ENCODE assay signal across 17 mouse cellular contexts in the genomic region with DNA sequence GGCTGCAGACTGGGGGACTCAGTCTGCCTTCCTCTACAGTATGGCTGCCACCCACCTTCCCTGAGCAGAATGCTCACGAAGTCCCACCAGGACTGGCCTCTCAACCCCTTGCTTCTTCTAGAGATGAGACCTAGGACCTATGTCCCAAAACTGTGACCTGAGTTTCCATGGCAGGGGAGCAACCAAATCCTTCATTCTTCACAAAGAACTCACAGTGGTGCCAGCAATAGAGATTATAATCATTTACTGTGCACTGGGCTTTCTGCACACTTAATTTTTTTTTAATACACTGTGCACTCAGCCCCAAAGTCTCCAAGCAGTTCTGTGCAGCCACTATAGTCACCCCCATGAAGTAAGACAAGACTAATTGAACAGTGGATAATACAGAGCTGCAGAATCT.
DNase-seq lines count a peak whose midpoint lies in the region; ATAC-seq and TF ChIP-seq lines count a peak whose summit lies in the region.
"Had no signal": no experiment of that assay in that cellular context is flagged by ENCODE, and none has a peak within 500 bp of the region (broad histone marks: within the 10 kb centered on the region; RNA-seq: fewer than 3 reads in every experiment).

No protein-coding gene starts in this region.

- peaks cover 6% of the 10 kb centered on the region; the same call in 1 of the 2 replicates for H3K4me1 ChIP-seq in hindbrain, embryonic 11.5 days (replicated peaks; ENCODE audit: control insufficient read depth, insufficient read depth, low read length)
- peaks cover 16% of the 10 kb centered on the region for H3K4me1 ChIP-seq in hindbrain, postnatal 0 days (ENCODE audit: insufficient read depth, low read length)
- H3K4me1 ChIP-seq in forebrain, embryonic 13.5 days, result peaks cover 38% of the 10 kb centered on the region
- peaks cover 45 to 54% of the 10 kb centered on the region in 2 experiments for H3K4me1 ChIP-seq in liver, embryonic 14.5 days (replicated peaks; ENCODE audit: control insufficient read depth in 2 of 2, insufficient read depth in 2 of 2, low read length in 1 of 2)
- H3K4me1 ChIP-seq in midbrain, embryonic 15.5 days, result peaks cover 39% of the 10 kb centered on the region
- H3K4me1 ChIP-seq in kidney, embryonic 14.5 days (ENCODE audit: control insufficient read depth, insufficient read depth, low read length), result no peaks in the 10 kb centered on the region
- H3K4me1 ChIP-seq: embryonic facial prominence, embryonic 12.5 days; intestine, embryonic 15.5 days; limb, embryonic 13.5 days; stomach, embryonic 15.5 days had no signal

- no peak for TF ChIP-seq EP300 in liver, embryonic 14.5 days (IDR thresholded peaks at IDR 0.05; ENCODE audit: low read depth)

- no peak overlapping the region for H3K4me3 ChIP-seq in hindbrain, embryonic 11.5 days (ENCODE audit: low read depth, low read length)
- no peak overlapping the region for H3K4me3 ChIP-seq in hindbrain, postnatal 0 days (ENCODE audit: low read length)
- no peak overlapping the region for H3K4me3 ChIP-seq in forebrain, embryonic 13.5 days
- no peak overlapping the region for H3K4me3 ChIP-seq in liver, embryonic 14.5 days (ENCODE audit: insufficient read depth in 1 of 2, low read depth in 2 of 2, low read length in 2 of 2)
- no peak overlapping the region for H3K4me3 ChIP-seq in midbrain, embryonic 15.5 days
- H3K4me3 ChIP-seq in kidney, embryonic 14.5 days (ENCODE audit: low read length), result no peak overlapping the region
- H3K4me3 ChIP-seq: embryonic facial prominence, embryonic 12.5 days; intestine, embryonic 15.5 days; limb, embryonic 13.5 days; stomach, embryonic 15.5 days had no signal

- H3K27ac ChIP-seq in hindbrain, embryonic 11.5 days (ENCODE audit: low read depth, low read length), result peak overlapping the region; percentile 48
- H3K27ac ChIP-seq in hindbrain, postnatal 0 days, result no peak overlapping the region
- H3K27ac ChIP-seq in forebrain, embryonic 13.5 days, result peak overlapping the region; percentile 49
- peak overlapping the region; percentile 78 for H3K27ac ChIP-seq in liver, embryonic 14.5 days
- peak overlapping the region; percentile 42; the same call in 1 of the 2 replicates for H3K27ac ChIP-seq in midbrain, embryonic 15.5 days
- no peak overlapping the region for H3K27ac ChIP-seq in kidney, embryonic 14.5 days (ENCODE audit: low read depth, low read length)
- H3K27ac ChIP-seq: embryonic facial prominence, embryonic 12.5 days; intestine, embryonic 15.5 days; limb, embryonic 13.5 days; stomach, embryonic 15.5 days had no signal

- no peak overlapping the region for H3K9ac ChIP-seq in hindbrain, embryonic 11.5 days (ENCODE audit: low read depth, low read length)
- H3K9ac ChIP-seq in hindbrain, postnatal 0 days (replicated peaks; ENCODE audit: low read length), result no peak overlapping the region
- H3K9ac ChIP-seq in forebrain, embryonic 13.5 days, result no peak overlapping the region
- peak overlapping the region; percentile 47 for H3K9ac ChIP-seq in liver, embryonic 14.5 days (replicated peaks)
- no peak overlapping the region for H3K9ac ChIP-seq in midbrain, embryonic 15.5 days
- no peak overlapping the region for H3K9ac ChIP-seq in kidney, embryonic 14.5 days (ENCODE audit: low read depth, low read length)
- H3K9ac ChIP-seq: embryonic facial prominence, embryonic 12.5 days; intestine, embryonic 15.5 days; limb, embryonic 13.5 days; stomach, embryonic 15.5 days had no signal

- H3K9me3 ChIP-seq in hindbrain, embryonic 11.5 days (ENCODE audit: control insufficient read depth, low read length), result no peaks in the 10 kb centered on the region
- H3K9me3 ChIP-seq in hindbrain, postnatal 0 days (ENCODE audit: low read length), result no peaks in the 10 kb centered on the region
- no peaks in the 10 kb centered on the region for H3K9me3 ChIP-seq in forebrain, embryonic 13.5 days (replicated peaks)
- H3K9me3 ChIP-seq in liver, embryonic 14.5 days (ENCODE audit: control insufficient read depth, low read length), result no peaks in the 10 kb centered on the region
- H3K9me3 ChIP-seq in midbrain, embryonic 15.5 days, result no peaks in the 10 kb centered on the region
- no peaks in the 10 kb centered on the region for H3K9me3 ChIP-seq in kidney, embryonic 14.5 days (ENCODE audit: control insufficient read depth, low read length)
- H3K9me3 ChIP-seq: embryonic facial prominence, embryonic 12.5 days; intestine, embryonic 15.5 days; limb, embryonic 13.5 days; stomach, embryonic 15.5 days had no signal

- no peaks in the 10 kb centered on the region for H3K27me3 ChIP-seq in hindbrain, embryonic 11.5 days (ENCODE audit: control insufficient read depth, insufficient read depth, low read length)
- H3K27me3 ChIP-seq in hindbrain, postnatal 0 days (ENCODE audit: insufficient read depth, low read length), result no peaks in the 10 kb centered on the region
- peaks cover 24% of the 10 kb centered on the region for H3K27me3 ChIP-seq in forebrain, embryonic 13.5 days
- H3K27me3 ChIP-seq in liver, embryonic 14.5 days (ENCODE audit: control insufficient read depth, insufficient read depth, low read length), result no peaks in the 10 kb centered on the region
- H3K27me3 ChIP-seq in midbrain, embryonic 15.5 days (replicated peaks), result no peaks in the 10 kb centered on the region
- H3K27me3 ChIP-seq in kidney, embryonic 14.5 days (ENCODE audit: control insufficient read depth, insufficient read depth, low read length), result no peaks in the 10 kb centered on the region
- H3K27me3 ChIP-seq: intestine, embryonic 15.5 days; limb, embryonic 13.5 days; Patski; stomach, embryonic 15.5 days had no signal

- no peak for TF ChIP-seq CTCF in hindbrain, postnatal 0 days (IDR thresholded peaks at IDR 0.05; ENCODE audit: low read depth)
- TF ChIP-seq CTCF in liver, embryonic 14.5 days (IDR thresholded peaks at IDR 0.05; ENCODE audit: low read depth), result no peak

- no peak for DNase-seq in hindbrain, embryonic 11.5 days (ENCODE audit: low spot score)
- no peak for DNase-seq in hindbrain, postnatal 0 days (ENCODE audit: low spot score)
- no peak for DNase-seq in liver, embryonic 14.5 days (ENCODE audit: low read depth in 3 of 3, low spot score in 3 of 3)
- no peak for DNase-seq in layer of hippocampus, adult 11-12 months (ENCODE audit: low spot score)
- DNase-seq: B cell, adult 2 months; gastrocnemius, postnatal 10 days; heart, postnatal 14 days; spleen, adult 18-20 months had no signal

- no peaks in the 10 kb centered on the region for H3K36me3 ChIP-seq in hindbrain, embryonic 11.5 days (ENCODE audit: control insufficient read depth, insufficient read depth, low read length)
- no peaks in the 10 kb centered on the region for H3K36me3 ChIP-seq in hindbrain, postnatal 0 days (ENCODE audit: insufficient read depth, low read length)
- H3K36me3 ChIP-seq in forebrain, embryonic 13.5 days (ENCODE audit: poor library complexity, severe bottlenecking), result no peaks in the 10 kb centered on the region
- no peaks in the 10 kb centered on the region for H3K36me3 ChIP-seq in liver, embryonic 14.5 days (replicated peaks; ENCODE audit: control insufficient read depth, insufficient read depth, low read depth)
- no peaks in the 10 kb centered on the region for H3K36me3 ChIP-seq in midbrain, embryonic 15.5 days (replicated peaks)
- no peaks in the 10 kb centered on the region for H3K36me3 ChIP-seq in kidney, embryonic 14.5 days (ENCODE audit: control insufficient read depth, insufficient read depth, low read length)
- H3K36me3 ChIP-seq: embryonic facial prominence, embryonic 12.5 days; intestine, embryonic 15.5 days; limb, embryonic 13.5 days; stomach, embryonic 15.5 days had no signal

- peak; percentile 33 for ATAC-seq in hindbrain, embryonic 11.5 days (ENCODE audit: low FRiP score)
- no peak for ATAC-seq in hindbrain, postnatal 0 days
- ATAC-seq in forebrain, embryonic 13.5 days, result 0 out of 2 replicates have a peak, but pooled peaks have one; percentile 5
- ATAC-seq in liver, embryonic 14.5 days (ENCODE audit: insufficient read depth), result peak; percentile 19; the same call in 1 of the 2 replicates
- 0 out of 2 replicates have a peak, but pooled peaks have one; percentile 17 for ATAC-seq in midbrain, embryonic 15.5 days (replicated peaks)
- ATAC-seq in kidney, embryonic 14.5 days (ENCODE audit: low FRiP score, low TSS enrichment), result no peak
- ATAC-seq: intestine, embryonic 15.5 days; lung, postnatal 0 days; Patski had no signal

- no peak overlapping the region for H3K4me2 ChIP-seq in hindbrain, embryonic 11.5 days (replicated peaks; ENCODE audit: low read depth, low read length)
- no peak overlapping the region for H3K4me2 ChIP-seq in hindbrain, postnatal 0 days (ENCODE audit: low read depth, low read length)
- H3K4me2 ChIP-seq in forebrain, embryonic 13.5 days, result no peak overlapping the region
- H3K4me2 ChIP-seq in liver, embryonic 14.5 days (ENCODE audit: low read depth), result peak overlapping the region; percentile 54
- H3K4me2 ChIP-seq in midbrain, embryonic 15.5 days, result no peak overlapping the region
- H3K4me2 ChIP-seq in kidney, embryonic 14.5 days (replicated peaks; ENCODE audit: low read depth, low read length), result no peak overlapping the region
- H3K4me2 ChIP-seq: embryonic facial prominence, embryonic 12.5 days; intestine, embryonic 15.5 days; limb, embryonic 13.5 days; stomach, embryonic 15.5 days had no signal

- 20% methylated on average over 1 of the region's 1 CpGs for WGBS in hindbrain, embryonic 11.5 days
- 27% methylated on average over 1 of the region's 1 CpGs for WGBS in hindbrain, postnatal 0 days
- 4% methylated on average over 1 of the region's 1 CpGs for WGBS in forebrain, embryonic 13.5 days
- WGBS in liver, embryonic 14.5 days (ENCODE audit: insufficient replicate concordance), result 67% methylated on average over 1 of the region's 1 CpGs
- 8% methylated on average over 1 of the region's 1 CpGs for WGBS in midbrain, embryonic 15.5 days
- WGBS in kidney, embryonic 14.5 days, result 92% methylated on average over 1 of the region's 1 CpGs

Comparison
In these comparisons a context has a peak if more than half of its experiments do, and no peak if none do; other contexts are left out.
1. ATAC-seq: peak in hindbrain, embryonic 11.5 days (single experiment), forebrain, embryonic 13.5 days (single experiment), liver, embryonic 14.5 days (single experiment) and midbrain, embryonic 15.5 days (single experiment); none in hindbrain, postnatal 0 days (single experiment) and kidney, embryonic 14.5 days (single experiment).
2. H3K27ac ChIP-seq: peak in hindbrain, embryonic 11.5 days (single experiment), forebrain, embryonic 13.5 days (single experiment), liver, embryonic 14.5 days (single experiment) and midbrain, embryonic 15.5 days (single experiment); none in hindbrain, postnatal 0 days (single experiment) and kidney, embryonic 14.5 days (single experiment).